Mouse (Mus musculus): ENCODE data around the gene Gcnt2. TPM values are rescaled to one million over a fixed set of nuclear protein-coding genes. Genes with fewer than 3 reads are reported as not detected.

Gene Gcnt2
- polyA plus RNA-seq, 1 experiment from 2014 or later: 7.4 TPM

Other genes with a start within 250 kb of the Gcnt2 start
- gene Tfap2a, start 121.4 kb upstream of the Gcnt2 start, polyA plus RNA-seq (2014; fragmentation: Nextera tagmentation; extraction: Ambion mirVana): 15.5 and 20.6 TPM in 2 replicates
- 90.7 and 94.8 TPM in 2 replicates for gene Pak1ip1, start 141.3 kb downstream of the Gcnt2 start, polyA plus RNA-seq (2014; fragmentation: Nextera tagmentation; extraction: Ambion mirVana)
- 201 and 205 TPM in 2 replicates for gene Tmem14c, start 156.5 kb downstream of the Gcnt2 start, polyA plus RNA-seq (2014; fragmentation: Nextera tagmentation; extraction: Ambion mirVana)
- 1.5 and 1.6 TPM in 2 replicates for gene Mak, start 220.0 kb downstream of the Gcnt2 start, polyA plus RNA-seq (2014; fragmentation: Nextera tagmentation; extraction: Ambion mirVana)

Measured in hindbrain, embryonic 11.5 days (tissue).